Mouse (Mus musculus) heart, postnatal 0 days (tissue): ENCODE results near the gene Timm17b. TPM values are rescaled to one million over a fixed set of nuclear protein-coding genes. Genes with fewer than 3 reads are reported as not detected.

Experiments
- ATAC-seq: fragments of 200-750 bp; cut with Nextera tagmentation; 2 replicates; pipeline ENCODE4 v1.8.0; 2017; ENCODE audit warnings: low read depth, moderate number of reproducible peaks, moderate library complexity; ENCODE audit not compliant: insufficient read depth
- DNase-seq: peaks from one replicate; pipeline ENCODE4 v3.0.0-alpha.2; 2016; ENCODE audit warnings: low spot score
- H3K27ac ChIP-seq: fragments of 300-500 bp; sonication (generic); 2 replicates; pipeline ENCODE4 v1.5.1; 2014; ENCODE audit warnings: low read depth, mild to moderate bottlenecking
- H3K27me3 ChIP-seq: fragments of 300-500 bp; sonication (generic); 2 replicates; pipeline ENCODE4 v1.6.1; 2014; ENCODE audit warnings: low read length, mixed read lengths; ENCODE audit not compliant: control insufficient read depth, insufficient read depth
- H3K36me3 ChIP-seq: fragments of 300-500 bp; sonication (generic); replicated peaks from 2 replicates; pipeline ENCODE4 v1.6.1; 2014; ENCODE audit warnings: low read length, mixed read lengths; ENCODE audit not compliant: control insufficient read depth, insufficient read depth
- H3K4me1 ChIP-seq: fragments of 300-500 bp; sonication (generic); 2 replicates; pipeline ENCODE4 v1.6.1; 2014; ENCODE audit warnings: antibody characterized with exemption; ENCODE audit not compliant: control insufficient read depth, insufficient read depth
- H3K4me2 ChIP-seq: fragments of 300-500 bp; sonication (generic); 2 replicates; pipeline ENCODE4 v1.6.1; 2014; ENCODE audit warnings: low read depth, mild to moderate bottlenecking, low read length, moderate library complexity
- H3K4me3 ChIP-seq: fragments of 300-500 bp; sonication (generic); 2 replicates; pipeline ENCODE4 v1.5.1; 2014; ENCODE audit warnings: low read depth, low read length
- H3K9ac ChIP-seq: fragments of 300-500 bp; sonication (generic); replicated peaks from 2 replicates; pipeline ENCODE4 v1.6.1; 2014; ENCODE audit warnings: low read depth, low read length, mixed read lengths
- H3K9me3 ChIP-seq: fragments of 300-500 bp; sonication (generic); replicated peaks from 2 replicates; pipeline ENCODE4 v1.6.1; 2016; ENCODE audit warnings: low read length; ENCODE audit not compliant: control insufficient read depth
- CTCF ChIP-seq: IDR thresholded peaks from 2 replicates; pipeline ENCODE4 v1.5.1; 2016; ENCODE audit warnings: antibody characterized with exemption, control low read depth, low read depth
- EP300 ChIP-seq: IDR thresholded peaks from 2 replicates; pipeline ENCODE4 v1.6.1; 2016; ENCODE audit warnings: antibody characterized with exemption, low read depth
- WGBS: fragments of 180-500 bp; shearing (Covaris S2); extraction: QIAGEN DNeasy Blood & Tissue Kit; methylation state at CpG from one replicate; pipeline ENCODE4 v1.1.7; 2014; 5-methylcytosine and 5-hydroxymethylcytosine counted together
- polyA plus RNA-seq: library from polyadenylated mRNA; unstranded; fragments of >200 nt; fragmentation: Nextera tagmentation; extraction: Ambion mirVana; gene quantifications from 2 replicates; pipeline ENCODE4 v1.2.1, GENCODE M21; 2015
- total RNA-seq: library from RNA; depleted of rRNA; stranded (reverse); fragments of >200 nt; gene quantifications from 2 replicates; pipeline ENCODE4 v1.2.3, GENCODE M21; 2014; ENCODE audit warnings: low replicate concordance; rRNA removed

Gene Timm17b
- total and polyA plus RNA-seq, 2 experiments from 2014 or later = 37.7 to 91.3 TPM

DNA sequence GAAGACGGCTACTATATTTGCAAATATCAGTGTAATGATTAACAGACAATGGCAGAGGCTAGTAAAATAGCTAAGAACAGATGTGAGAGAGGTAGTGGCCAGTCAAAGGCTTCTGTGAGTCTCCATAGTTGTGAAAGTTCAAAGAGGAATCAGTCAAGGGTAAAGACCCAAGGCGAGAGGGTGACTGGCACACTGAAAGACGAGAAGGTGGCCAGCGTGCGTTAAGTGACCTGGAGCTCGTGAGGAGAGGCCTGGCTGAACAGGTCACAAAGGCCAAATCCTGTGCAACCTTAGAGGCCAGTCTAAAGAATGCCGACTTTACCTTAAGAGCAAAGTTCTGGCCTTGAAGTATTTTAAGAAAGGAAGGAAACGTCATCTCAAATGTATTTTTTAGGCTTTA, 46.5 kb downstream of the Timm17b start:
- Histone ChIP-seq H3K4me1 (no peaks in the 10 kb centered on the region), H3K9me3 (no peaks in the 10 kb centered on the region), H3K4me3 (no peak overlapping the region), H3K27me3 (no peaks in the 10 kb centered on the region), H3K4me2 (no peak overlapping the region), H3K36me3 (no peaks in the 10 kb centered on the region), H3K27ac (no peak overlapping the region), H3K9ac (no peak overlapping the region)
- TF ChIP-seq CTCF = no peak
- 81% methylated on average over 8 of the region's 8 CpGs for WGBS
- DNase-seq = no peak
- no peak for ATAC-seq

DNA sequence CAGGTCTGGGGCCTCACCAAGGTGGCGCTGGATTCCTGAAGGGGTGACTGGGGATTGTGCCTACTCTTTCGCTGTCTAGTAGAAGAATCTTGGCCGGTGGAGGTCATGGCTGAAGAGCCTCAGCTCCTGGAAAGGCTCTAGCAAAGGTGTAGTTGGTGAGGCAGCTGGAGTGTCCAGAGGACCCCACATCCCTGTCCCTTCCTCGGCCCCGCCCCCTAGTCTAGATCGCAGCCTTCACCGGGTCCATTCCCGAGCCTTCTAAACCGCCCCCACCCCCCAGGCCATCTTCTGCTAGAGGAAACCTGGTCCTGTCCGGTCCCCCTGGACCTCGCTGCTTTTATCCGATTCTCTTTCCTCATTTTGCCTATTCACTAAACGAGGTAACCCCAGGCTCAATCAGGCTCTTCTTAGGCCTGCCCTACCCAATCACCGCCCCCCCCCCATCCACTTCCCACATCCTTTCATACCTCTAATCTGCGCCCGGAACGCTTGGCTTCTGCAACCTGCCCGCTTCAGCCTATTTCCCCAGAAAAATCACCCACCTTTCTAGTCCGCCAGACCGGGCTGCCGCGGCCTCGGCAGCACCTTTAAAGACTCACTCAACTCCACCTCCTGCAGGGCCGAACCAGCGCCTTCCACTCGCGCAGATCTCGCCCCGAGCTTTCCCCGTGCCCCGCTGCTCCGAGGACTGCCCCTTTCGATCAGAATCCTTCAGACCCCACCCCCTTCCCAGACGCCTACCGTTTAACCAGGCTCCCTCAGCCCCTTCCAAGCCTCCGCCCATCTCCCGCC, 48.1 kb downstream of the Timm17b start, which contains the start of gene Hdac6:
Gene Hdac6, minus strand, starts transcription at position 782 of the 792 bp plus-strand sequence.
- H3K4me1 ChIP-seq = no peaks in the 10 kb centered on the region
- H3K4me2 ChIP-seq = peak within 1 kb of the TSS; percentile 64
- H3K27ac ChIP-seq = peak within 1 kb of the TSS; percentile 81
- no peaks in the 10 kb centered on the region for H3K9me3 ChIP-seq
- 15% methylated on average over 37 of the region's 37 CpGs for WGBS
- peak; percentile 3; the same call in 1 of the 2 replicates for ATAC-seq
- DNase-seq = no peak
- no peak for TF ChIP-seq EP300
- TF ChIP-seq CTCF = no peak
- peak within 1 kb of the TSS; percentile 48 for H3K9ac ChIP-seq
- H3K36me3 ChIP-seq = no peaks in the 10 kb centered on the region
- peak within 1 kb of the TSS; percentile 60 for H3K4me3 ChIP-seq
- no peaks in the 10 kb centered on the region for H3K27me3 ChIP-seq

GRCm38 (mm10) chrX:7947900-7948492, 48.8 kb downstream of the Timm17b start:
- Histone ChIP-seq H3K27ac (peak overlapping the region; percentile 81), H3K9ac (no peak overlapping the region; the same call in 1 of the 2 replicates), H3K9me3 (no peaks in the 10 kb centered on the region), H3K4me3 (peak overlapping the region; percentile 60), H3K4me1 (no peaks in the 10 kb centered on the region), H3K36me3 (no peaks in the 10 kb centered on the region), H3K4me2 (peak overlapping the region; percentile 64), H3K27me3 (no peaks in the 10 kb centered on the region)
- peak; percentile 89 for DNase-seq
- ATAC-seq = peak; percentile 97
- 16% methylated on average over 38 of the region's 38 CpGs for WGBS
- no peak for TF ChIP-seq CTCF
- TF ChIP-seq EP300 = no peak

- WGBS = 71% methylated on average over 7 of the region's 7 CpGs
- Histone ChIP-seq H3K36me3 (no peaks in the 10 kb centered on the region), H3K4me2 (no peak overlapping the region), H3K4me1 (no peaks in the 10 kb centered on the region), H3K27ac (no peak overlapping the region), H3K9me3 (no peaks in the 10 kb centered on the region), H3K27me3 (no peaks in the 10 kb centered on the region), H3K4me3 (no peak overlapping the region), H3K9ac (no peak overlapping the region)
- TF ChIP-seq EP300 (no peak), CTCF (no peak)
- ATAC-seq = no peak
- DNase-seq = no peak
These were observed 50.9 kb downstream of the Timm17b start for GRCm38 (mm10) chrX:7950091-7950490.

Other genes starting within 250 kb of the Timm17b start
- 9.2 and 15.7 TPM in 2 replicates for gene Prickle3, start 242.1 kb upstream of the Timm17b start, total RNA-seq
- gene Prickle3, start 242.1 kb upstream of the Timm17b start, polyA plus RNA-seq = 7.9 and 8.1 TPM in 2 replicates
- 134 and 184 TPM in 2 replicates for gene Plp2, start 228.0 kb upstream of the Timm17b start, total RNA-seq
- gene Plp2, start 228.0 kb upstream of the Timm17b start, polyA plus RNA-seq = 91.1 and 95.7 TPM in 2 replicates
- gene Magix, start 218.1 kb upstream of the Timm17b start, total RNA-seq = 1.1 and 2.0 TPM in 2 replicates
- gene Magix, start 218.1 kb upstream of the Timm17b start, polyA plus RNA-seq = 1.5 and 1.8 TPM in 2 replicates
- gene Gpkow, start 202.2 kb upstream of the Timm17b start, total RNA-seq = 2.8 and 9.9 TPM in 2 replicates
- gene Gpkow, start 202.2 kb upstream of the Timm17b start, polyA plus RNA-seq = 21.3 and 22.7 TPM in 2 replicates
- gene Wdr45, start 185.0 kb upstream of the Timm17b start, total RNA-seq = 24.2 and 52.7 TPM in 2 replicates
- 27.1 and 29.2 TPM in 2 replicates for gene Wdr45, start 185.0 kb upstream of the Timm17b start, polyA plus RNA-seq
- gene Gm45208, start 177.1 kb upstream of the Timm17b start, total RNA-seq = 3.1 TPM in 1 of 2 replicates, not detected in the other
- not detected in 2 replicates for gene Gm45208, start 177.1 kb upstream of the Timm17b start, polyA plus RNA-seq
- gene Praf2, start 170.9 kb upstream of the Timm17b start, total RNA-seq = 12.6 and 22.6 TPM in 2 replicates
- 11.0 and 13.6 TPM in 2 replicates for gene Praf2, start 170.9 kb upstream of the Timm17b start, polyA plus RNA-seq
- 0.92 and 5.8 TPM in 2 replicates for gene Ccdc120, start 148.5 kb upstream of the Timm17b start, total RNA-seq
- gene Ccdc120, start 148.5 kb upstream of the Timm17b start, polyA plus RNA-seq = 1.8 and 2.2 TPM in 2 replicates
- 8.4 and 17.3 TPM in 2 replicates for gene Tfe3, start 136.8 kb upstream of the Timm17b start, total RNA-seq
- 11.5 and 11.6 TPM in 2 replicates for gene Tfe3, start 136.8 kb upstream of the Timm17b start, polyA plus RNA-seq
- gene Gripap1, start 109.6 kb upstream of the Timm17b start, total RNA-seq = 2.4 and 6.8 TPM in 2 replicates
- 17.5 and 19.3 TPM in 2 replicates for gene Gripap1, start 109.6 kb upstream of the Timm17b start, polyA plus RNA-seq
- gene Kcnd1, start 77.1 kb upstream of the Timm17b start, total RNA-seq = 0.08 and 0.23 TPM in 2 replicates
- 0.20 and 0.22 TPM in 2 replicates for gene Kcnd1, start 77.1 kb upstream of the Timm17b start, polyA plus RNA-seq
- 25.7 and 38.0 TPM in 2 replicates for gene Otud5, start 58.0 kb upstream of the Timm17b start, total RNA-seq
- 14.4 and 16.2 TPM in 2 replicates for gene Otud5, start 58.0 kb upstream of the Timm17b start, polyA plus RNA-seq
- 3.1 and 15.9 TPM in 2 replicates for gene Pim2, start 21.1 kb upstream of the Timm17b start, total RNA-seq
- gene Pim2, start 21.1 kb upstream of the Timm17b start, polyA plus RNA-seq = 2.3 and 2.4 TPM in 2 replicates
- 19.7 and 30.8 TPM in 2 replicates for gene Slc35a2, start 15.3 kb upstream of the Timm17b start, total RNA-seq
- 19.3 and 20.9 TPM in 2 replicates for gene Slc35a2, start 15.3 kb upstream of the Timm17b start, polyA plus RNA-seq
- gene Pqbp1, start 88 bp upstream of the Timm17b start, total RNA-seq = 44.5 and 63.0 TPM in 2 replicates
- gene Pqbp1, start 88 bp upstream of the Timm17b start, polyA plus RNA-seq = 55.6 and 57.6 TPM in 2 replicates
- not detected in 2 replicates for gene Gm10491, start 8.5 kb downstream of the Timm17b start, total RNA-seq
- not detected in 2 replicates for gene Gm10491, start 8.5 kb downstream of the Timm17b start, polyA plus RNA-seq
- not detected in 2 replicates for gene Gm10490, start 10.2 kb downstream of the Timm17b start, total RNA-seq
- gene Gm10490, start 10.2 kb downstream of the Timm17b start, polyA plus RNA-seq = not detected in 2 replicates
- not detected in 2 replicates for gene Pcsk1n, start 20.5 kb downstream of the Timm17b start, total RNA-seq
- gene Pcsk1n, start 20.5 kb downstream of the Timm17b start, polyA plus RNA-seq = 0.05 and 0.33 TPM in 2 replicates
- not detected in 2 replicates for gene Eras, start 29.2 kb downstream of the Timm17b start, total RNA-seq
- gene Eras, start 29.2 kb downstream of the Timm17b start, polyA plus RNA-seq = not detected in 2 replicates
- 28.6 and 37.2 TPM in 2 replicates for gene Hdac6, start 48.5 kb downstream of the Timm17b start, total RNA-seq
- gene Hdac6, start 48.5 kb downstream of the Timm17b start, polyA plus RNA-seq = 16.2 and 18.4 TPM in 2 replicates
- gene Gata1, start 78.7 kb downstream of the Timm17b start, total RNA-seq = 0.19 TPM in 1 of 2 replicates, not detected in the other
- 0.14 and 0.20 TPM in 2 replicates for gene Gata1, start 78.7 kb downstream of the Timm17b start, polyA plus RNA-seq
- gene Glod5, start 119.1 kb downstream of the Timm17b start, total RNA-seq = not detected in 2 replicates
- gene Glod5, start 119.1 kb downstream of the Timm17b start, polyA plus RNA-seq = 0.55 TPM in 2 replicates
- 15.7 and 15.9 TPM in 2 replicates for gene Suv39h1, start 175.4 kb downstream of the Timm17b start, total RNA-seq
- 8.2 and 8.6 TPM in 2 replicates for gene Suv39h1, start 175.4 kb downstream of the Timm17b start, polyA plus RNA-seq
- 0.31 TPM in 1 of 2 replicates, not detected in the other for gene Was, start 191.1 kb downstream of the Timm17b start, total RNA-seq
- gene Was, start 191.1 kb downstream of the Timm17b start, polyA plus RNA-seq = 0.22 and 0.25 TPM in 2 replicates
- 130 and 155 TPM in 2 replicates for gene Wdr13, start 233.5 kb downstream of the Timm17b start, total RNA-seq
- gene Wdr13, start 233.5 kb downstream of the Timm17b start, polyA plus RNA-seq = 24.4 and 26.4 TPM in 2 replicates
- 408 and 439 TPM in 2 replicates for gene Rbm3, start 246.5 kb downstream of the Timm17b start, total RNA-seq
- 524 and 551 TPM in 2 replicates for gene Rbm3, start 246.5 kb downstream of the Timm17b start, polyA plus RNA-seq